Mouse (Mus musculus): ENCODE data around the gene Slc25a40.

The Slc25a40 gene

DNA sequence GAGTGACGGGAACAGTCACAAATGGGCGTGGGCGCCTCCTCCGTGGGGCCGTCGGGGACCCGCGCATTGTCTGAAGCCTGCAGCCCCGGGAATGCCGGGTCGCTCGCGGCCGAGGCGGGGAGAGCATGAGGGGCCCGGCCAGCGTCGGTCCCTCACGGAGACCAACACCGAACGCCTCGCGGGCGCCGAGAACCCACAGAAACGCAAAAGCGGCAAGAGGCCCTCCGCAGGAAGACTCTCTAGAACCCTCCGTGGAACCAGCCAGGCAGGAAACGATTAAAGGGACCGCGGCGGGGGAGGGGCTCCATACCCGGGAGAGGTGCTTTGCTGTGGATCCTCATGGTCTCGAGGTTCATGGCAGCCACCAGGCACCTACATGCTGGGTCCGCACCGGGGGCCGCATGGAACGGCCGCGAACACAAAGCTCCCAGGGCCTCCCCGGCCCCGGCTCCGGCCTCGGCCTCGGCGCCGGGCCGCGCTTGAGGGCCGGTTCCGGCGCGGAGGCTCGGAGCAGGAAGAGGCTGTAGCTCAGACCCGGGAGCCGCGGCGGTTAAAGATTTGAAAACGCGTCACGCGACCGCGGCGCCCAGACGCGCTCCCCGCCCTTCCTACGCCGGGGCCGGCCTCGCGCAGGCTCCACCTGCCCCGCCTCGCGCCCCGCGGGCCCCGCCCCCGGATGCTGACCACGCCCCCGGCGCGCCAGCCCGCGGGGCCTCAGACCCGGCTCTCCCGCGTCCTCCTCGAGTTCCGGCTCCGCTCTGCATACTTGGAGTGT is at the start of gene Slc25a40, which contains the start of gene Dbf4:
Gene Slc25a40 (plus strand): TSS at position 694 of the 775 bp plus-strand sequence.
Gene Dbf4 (minus strand): TSS at position 560 of the 775 bp plus-strand sequence.
- in situ Hi-C loops (cut with MboI, MseI), result loop anchor here (25.0 kb wide), 1 partner anchor 715 kb away; no protein-coding TSS in a partner anchor

DNA sequence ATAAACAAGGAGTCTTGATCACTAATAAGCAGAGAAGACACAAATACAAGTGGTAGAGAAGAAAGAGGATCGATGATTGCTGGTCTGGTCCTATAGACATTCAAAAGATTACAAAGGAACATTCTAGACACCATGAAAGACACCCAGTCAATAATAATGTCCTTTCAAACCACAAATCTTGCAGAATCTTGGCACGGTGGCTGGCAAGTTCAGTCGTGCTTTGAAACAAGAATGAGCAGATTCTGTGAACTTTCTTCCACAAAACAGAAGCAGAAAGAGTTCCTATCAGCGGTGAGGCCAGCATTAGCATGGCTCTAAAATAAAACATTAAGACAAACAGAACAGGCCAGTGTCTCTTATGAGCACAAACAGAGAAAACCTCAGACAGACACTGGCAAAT is 49.2 kb upstream of the Slc25a40 start:
- in situ Hi-C loops (cut with MboI, MseI), result no loop called here

DNA sequence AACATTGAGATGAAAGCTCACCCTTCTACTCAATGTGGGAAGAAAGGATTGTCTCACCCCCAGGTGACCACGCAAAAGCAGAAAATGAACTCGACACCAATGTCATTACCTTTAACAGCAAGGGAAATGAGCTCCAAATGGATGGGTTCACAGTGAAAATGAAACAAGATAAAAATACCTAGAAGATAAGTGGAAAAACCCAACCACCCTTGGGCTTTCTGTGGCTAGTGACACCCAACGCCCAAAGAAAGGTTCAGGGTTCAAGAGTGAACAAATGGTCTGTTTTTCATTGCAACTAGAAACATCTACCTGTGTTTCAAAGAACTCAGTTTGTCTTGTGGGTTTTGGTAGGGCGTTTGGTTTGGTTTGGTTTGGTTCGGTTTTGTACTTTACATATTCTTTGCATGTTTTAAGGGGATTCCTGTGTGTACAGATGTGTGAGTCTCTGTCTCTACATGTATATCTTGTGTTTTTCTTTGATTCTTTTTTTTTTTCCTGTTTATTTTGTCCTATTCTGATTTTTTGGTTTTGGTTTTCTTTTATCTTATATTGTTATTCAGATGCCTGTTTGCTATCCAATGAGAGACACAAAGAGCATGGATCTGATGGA is 48.2 kb upstream of the Slc25a40 start:
- in situ Hi-C loops (cut with MboI, MseI), result no loop called here

DNA sequence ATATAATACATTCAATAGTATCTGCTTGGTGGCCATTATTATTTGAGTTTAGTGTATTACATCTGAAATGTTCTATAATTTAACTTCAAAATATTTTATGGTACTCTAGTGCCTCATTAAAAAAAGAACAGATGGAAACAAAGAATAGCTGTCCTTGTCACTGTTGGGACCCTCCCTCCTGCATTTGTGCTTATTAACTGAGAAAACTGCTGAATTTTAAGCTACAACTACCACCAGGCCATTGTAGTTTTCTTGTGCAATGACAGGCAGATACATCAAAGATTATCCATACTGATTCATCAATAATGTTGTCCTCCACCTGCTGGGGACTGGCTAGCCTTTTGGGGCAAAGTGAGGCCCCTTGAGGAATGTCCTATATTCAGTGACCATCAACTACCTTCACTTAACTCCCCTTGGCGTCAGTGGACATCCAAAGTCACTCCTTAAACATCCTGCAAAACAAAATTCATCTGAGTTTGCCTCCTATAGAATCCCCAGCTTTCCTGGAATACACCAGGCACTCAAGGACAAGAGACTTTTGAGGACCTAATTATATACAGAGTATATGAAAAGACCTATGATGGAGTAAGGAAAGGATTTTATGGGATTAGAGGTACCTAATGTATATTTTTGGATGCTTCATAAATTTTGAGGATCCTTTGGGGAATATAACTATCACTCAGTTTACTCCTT is 28.6 kb upstream of the Slc25a40 start:
- in situ Hi-C loops (cut with MboI, MseI), result no loop called here

DNA sequence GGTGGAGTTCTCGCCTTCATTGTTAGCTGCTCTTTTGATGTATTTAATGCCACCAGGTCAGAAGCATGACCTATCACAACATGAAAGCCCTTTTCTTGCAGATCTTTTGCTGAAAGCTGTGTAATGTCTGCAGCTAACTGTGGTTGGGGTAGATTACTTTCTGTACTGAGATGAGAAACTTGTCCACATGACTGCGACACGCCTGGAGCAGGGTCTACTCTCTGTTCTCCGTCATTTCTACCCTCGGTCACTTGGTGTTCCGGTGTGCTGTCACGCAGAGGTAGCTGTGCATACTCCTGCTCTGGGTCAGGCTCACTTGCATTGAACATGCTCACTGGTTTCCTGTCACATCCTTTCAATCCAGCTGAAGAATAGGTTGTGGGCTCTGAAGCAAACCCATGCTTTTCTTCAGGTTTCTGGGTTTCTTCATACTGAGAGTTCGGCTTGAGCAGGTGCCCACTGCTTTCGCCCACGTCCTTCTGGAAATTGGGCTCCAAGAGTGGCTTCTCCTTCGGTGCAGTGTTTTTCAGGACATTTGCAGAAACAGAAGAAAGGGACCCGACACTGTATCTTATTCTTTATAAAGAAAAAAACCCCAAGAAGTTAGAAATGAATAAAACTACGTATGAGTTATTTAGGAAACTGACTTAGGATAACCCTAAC is 24.9 kb upstream of the Slc25a40 start:
- in situ Hi-C loops (cut with MboI, MseI), result no loop called here

DNA sequence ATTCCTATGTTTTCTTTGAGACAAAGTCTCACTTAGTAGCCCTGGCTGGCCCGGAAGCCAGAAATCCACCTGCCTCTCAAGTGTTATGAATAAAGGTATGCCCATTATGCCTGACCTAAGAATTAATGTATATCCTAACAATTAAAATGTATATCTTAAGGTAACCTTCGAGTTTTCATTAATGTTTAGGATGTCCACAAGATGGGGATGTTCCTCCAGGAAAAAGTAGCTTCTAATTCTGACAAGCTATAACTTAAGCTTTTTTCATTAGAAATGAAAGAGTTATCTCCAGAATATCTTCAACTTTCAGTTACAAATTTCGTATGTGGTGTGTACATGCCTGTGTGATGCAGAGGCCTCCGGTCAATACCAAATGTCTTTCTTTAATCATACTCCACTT is 13.9 kb upstream of the Slc25a40 start:
- in situ Hi-C loops (cut with MboI, MseI), result loop anchor here (25.0 kb wide), 1 partner anchor 729 kb away; no protein-coding TSS in a partner anchor

DNA sequence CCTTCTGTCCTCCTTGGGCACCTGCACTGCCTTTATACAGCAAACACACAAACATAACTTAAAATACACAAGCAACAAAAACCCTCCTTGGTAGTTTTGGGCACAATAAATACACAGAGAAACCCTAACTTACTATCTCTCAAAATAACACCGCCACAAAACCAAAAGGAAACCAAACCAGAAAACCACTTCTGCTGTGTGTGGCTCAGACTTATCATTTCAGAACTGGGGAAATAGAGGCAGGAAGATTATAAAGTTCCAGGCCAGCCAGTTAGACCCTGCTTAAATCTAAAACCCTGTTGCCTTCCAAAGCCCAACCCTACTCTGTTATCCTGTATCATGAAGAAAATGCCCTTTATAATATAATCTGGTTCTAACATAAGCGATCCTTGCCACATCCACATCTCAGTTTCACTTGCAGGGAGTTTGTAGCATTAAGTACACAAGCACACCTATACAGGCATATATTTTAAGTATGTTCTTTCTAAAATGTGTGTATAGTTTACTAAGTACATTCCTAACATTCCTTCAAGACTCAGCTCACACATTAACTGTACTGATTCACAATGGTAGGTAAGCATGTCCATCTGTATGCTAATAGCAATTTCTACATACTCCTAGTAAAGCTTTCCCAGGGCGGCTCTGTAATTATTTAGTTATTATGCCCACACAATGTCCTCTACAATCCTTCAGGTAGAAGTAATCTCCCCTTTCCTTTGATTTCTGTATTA is 5.8 kb upstream of the Slc25a40 start:
- in situ Hi-C loops (cut with MboI, MseI), result loop anchor here (25.0 kb wide), 1 partner anchor 720 kb away; no protein-coding TSS in a partner anchor

DNA sequence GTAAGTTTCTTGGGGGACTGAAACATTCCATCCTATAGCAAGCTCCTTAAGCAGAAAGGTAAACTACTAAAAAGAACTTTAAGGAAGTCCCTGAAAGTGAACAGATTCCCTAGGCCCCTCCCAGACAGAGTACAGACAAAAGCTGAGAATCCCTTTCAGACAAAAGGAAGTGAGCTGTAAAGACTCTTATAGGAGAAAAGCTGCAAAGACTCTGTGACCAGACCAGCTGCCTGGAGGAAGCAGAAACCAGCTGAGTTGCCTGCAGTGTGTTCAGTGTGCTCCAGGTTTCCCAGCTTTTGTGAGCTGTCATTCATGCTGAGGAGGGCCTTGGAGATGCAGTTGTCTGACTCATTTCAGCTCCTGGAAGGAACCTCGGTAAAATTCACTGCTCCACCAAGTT is 5.2 kb upstream of the Slc25a40 start:
- in situ Hi-C loops (cut with MboI, MseI), result loop anchor here (25.0 kb wide), 1 partner anchor 720 kb away; no protein-coding TSS in a partner anchor

DNA sequence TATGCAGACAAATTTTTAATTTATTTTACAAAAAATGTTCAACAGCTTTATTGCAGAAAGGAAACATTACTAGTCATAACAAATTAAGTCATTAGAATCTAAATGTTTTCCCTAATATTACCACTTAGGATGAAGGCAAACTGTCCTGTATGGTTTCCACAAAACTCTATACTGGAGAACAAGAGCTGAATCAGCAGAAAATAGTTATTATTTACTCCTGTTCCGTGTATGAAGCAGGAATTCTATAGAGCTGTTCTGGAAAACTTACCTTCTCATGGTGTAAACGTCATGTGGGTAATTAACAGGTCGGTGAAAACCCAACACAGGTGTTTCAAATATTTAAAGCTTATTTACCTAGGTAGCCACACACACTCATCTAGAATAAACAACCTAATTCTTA is 1.2 kb upstream of the Slc25a40 start:
- in situ Hi-C loops (cut with MboI, MseI), result loop anchor here (25.0 kb wide), 1 partner anchor 716 kb away; no protein-coding TSS in a partner anchor

DNA sequence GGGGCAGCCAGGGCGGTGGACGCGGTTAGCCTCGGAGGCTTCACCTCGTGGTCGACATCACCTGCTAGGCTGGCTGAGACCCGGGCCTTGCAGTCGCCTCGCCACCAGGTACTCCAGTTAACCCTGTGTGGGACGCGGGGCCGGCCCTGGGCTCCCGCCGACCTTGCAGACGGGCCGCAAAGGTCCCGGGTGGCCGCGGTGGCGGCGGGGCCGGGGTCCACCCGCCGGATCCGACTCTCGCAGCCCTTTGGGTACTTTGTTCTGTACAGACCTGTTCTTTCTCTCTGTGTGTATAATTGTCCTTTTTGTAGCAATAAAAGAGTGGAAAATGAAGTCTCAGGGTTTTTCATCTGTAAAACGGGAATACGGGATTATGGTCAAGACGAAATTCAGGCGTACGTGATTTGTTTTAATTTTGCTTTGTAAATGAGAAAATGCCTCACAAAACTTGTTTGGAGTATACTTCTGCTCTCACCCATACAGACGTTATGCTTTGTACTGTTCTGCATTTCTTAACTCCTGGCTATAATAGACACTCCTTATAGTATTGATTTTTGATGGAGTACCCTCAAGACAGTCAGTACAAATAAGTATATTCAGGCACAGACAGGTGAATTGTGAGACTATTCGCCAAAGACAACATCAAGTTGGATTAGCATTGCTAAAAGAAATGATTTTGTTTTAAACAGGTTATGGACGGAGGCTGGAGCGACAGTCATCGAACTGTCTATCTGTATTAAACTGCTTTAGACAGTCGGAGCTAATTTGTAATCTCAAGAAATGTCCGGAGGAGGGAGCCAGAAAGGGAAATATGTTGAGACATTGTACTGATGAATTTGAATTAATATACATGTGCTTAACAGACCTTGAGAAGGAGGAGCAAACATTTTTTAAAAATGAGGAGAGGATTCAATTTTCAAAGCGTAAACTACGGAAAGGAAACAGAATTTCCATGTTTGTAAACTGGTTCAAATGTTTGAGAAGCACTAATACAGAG is 580 bp downstream of the Slc25a40 start:
- in situ Hi-C loops (cut with MboI, MseI), result loop anchor here (25.0 kb wide), 1 partner anchor 714 kb away; no protein-coding TSS in a partner anchor

DNA sequence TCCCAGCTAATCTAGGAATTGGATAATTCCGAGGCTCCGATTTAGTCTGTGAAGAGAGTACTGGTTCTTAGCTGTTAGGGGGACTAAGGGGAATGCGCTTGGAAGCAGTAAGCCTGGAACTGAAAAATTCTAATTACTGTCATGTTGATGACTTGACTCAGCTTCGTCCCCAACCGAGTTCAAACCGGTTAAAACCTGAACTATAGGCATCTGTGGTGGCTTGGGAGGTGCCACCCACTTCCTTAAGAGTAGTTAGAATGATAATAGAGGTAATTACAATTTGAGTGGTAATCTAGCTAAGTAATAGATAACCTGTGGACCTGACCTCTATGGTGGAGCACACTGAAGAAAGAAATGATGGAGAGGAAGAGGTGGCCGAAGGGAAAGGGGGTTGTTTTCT is 1.5 kb downstream of the Slc25a40 start:
- in situ Hi-C loops (cut with MboI, MseI), result loop anchor here (25.0 kb wide), 1 partner anchor 713 kb away; no protein-coding TSS in a partner anchor

DNA sequence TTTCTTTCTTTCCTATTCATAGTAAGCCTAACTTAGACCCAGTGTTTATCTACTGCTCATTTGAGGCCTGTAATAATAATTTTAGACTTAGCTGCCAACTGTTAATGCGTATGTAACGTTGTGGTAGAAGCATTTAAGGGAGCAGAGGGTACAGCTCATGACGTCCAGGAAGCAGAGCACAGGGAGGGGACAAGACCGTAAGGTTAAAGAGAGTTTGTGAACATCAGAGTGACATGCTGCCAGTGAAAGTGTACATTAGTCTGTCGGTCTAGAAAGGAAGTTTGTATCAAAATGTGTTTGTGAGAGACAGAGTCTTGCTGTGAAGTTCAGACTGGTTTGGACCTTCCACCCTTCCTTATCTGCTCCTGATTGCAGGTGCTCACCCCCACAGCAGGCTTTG is 3.2 kb downstream of the Slc25a40 start:
- in situ Hi-C loops (cut with MboI, MseI), result no loop called here

DNA sequence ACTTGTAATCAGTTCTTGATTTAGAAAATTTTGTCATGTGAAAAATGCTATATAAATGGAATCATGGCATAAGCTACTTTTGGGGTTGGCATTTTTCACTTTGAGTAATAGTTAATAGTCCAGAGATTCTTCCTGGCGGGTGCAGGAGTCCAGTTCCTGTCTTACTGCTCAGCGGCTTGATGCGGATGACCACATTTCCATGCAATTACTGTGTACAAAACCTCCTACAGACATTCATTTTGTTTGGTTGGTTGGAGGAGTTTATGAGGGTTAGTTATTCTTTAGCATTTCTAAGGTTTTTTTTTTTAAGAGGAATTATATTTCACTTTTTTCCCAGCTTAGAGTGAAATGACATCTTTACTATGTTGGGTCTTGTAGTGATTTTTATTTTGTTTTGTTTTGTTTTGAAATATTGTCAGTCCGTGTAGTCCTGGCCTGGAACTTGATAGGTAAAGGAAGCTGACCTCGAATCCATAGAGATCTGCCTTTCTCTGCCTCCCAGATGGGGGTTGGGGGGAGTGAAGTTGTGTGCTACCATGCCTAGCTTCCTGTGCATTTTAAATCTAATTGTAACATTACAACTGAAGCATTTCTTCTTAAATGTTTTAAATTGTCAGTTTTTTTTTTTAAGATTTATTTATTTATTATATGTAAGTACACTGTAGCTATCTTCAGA is 15.0 kb downstream of the Slc25a40 start:
- in situ Hi-C loops (cut with MboI, MseI), result no loop called here

DNA sequence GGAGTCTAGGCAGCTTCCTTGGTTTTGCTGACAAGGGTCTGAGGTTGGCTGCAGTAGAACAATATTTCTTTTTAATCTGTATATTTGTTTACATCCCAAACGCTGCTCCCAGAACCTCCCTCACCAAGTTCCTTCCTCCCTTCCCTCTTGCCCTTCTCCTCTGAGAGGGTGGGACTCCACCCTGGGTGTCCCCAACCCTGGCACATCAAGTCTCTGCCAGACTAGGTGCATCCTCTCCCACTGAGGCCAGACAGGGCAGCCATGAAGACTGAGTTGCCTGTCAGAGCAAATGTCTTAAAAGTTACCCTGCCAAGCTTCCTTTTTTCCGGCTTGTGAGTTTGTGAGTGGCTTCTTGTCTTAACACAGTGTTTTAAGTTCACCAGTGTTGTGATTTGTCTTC is 16.4 kb downstream of the Slc25a40 start:
- in situ Hi-C loops (cut with MboI, MseI), result no loop called here

DNA sequence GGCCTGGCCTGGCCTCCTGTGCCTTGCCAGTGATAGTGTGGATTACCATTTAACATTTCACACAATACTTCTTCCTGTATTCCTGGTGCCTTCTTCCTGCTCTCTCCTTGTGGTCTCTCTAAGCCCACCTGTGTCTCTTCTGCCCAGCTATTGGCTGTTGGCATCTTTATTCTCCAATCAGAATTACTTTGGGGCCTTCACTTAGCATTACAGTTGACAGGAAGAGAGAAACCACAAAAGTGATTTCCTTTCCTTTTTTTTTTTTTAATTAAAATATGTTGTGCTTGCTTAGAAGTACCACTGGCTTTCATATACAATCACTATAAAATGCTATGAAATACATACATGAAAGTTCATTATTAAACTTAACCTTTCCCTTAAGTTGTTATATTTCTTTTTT is 32.9 kb downstream of the Slc25a40 start:
- in situ Hi-C loops (cut with MboI, MseI), result no loop called here

DNA sequence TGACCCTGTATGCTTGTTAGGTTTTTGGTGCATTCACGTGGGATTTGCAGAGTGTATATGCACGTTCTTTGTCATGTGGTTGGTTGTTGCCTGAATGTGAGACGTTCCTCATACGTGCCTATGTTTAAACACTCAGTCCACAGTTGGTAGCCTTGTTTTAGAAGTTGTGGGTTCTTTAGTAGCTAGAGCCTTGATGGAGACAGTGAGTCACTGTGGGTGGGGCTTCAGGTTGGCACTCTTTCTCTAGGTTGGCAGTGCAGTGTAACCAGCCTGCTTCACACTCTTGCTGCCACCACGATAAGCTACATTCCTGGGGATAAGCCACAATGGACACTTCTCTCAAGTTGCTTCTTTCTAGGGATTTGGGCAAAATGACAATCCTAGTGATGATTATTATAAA is 33.9 kb downstream of the Slc25a40 start:
- in situ Hi-C loops (cut with MboI, MseI), result no loop called here

DNA sequence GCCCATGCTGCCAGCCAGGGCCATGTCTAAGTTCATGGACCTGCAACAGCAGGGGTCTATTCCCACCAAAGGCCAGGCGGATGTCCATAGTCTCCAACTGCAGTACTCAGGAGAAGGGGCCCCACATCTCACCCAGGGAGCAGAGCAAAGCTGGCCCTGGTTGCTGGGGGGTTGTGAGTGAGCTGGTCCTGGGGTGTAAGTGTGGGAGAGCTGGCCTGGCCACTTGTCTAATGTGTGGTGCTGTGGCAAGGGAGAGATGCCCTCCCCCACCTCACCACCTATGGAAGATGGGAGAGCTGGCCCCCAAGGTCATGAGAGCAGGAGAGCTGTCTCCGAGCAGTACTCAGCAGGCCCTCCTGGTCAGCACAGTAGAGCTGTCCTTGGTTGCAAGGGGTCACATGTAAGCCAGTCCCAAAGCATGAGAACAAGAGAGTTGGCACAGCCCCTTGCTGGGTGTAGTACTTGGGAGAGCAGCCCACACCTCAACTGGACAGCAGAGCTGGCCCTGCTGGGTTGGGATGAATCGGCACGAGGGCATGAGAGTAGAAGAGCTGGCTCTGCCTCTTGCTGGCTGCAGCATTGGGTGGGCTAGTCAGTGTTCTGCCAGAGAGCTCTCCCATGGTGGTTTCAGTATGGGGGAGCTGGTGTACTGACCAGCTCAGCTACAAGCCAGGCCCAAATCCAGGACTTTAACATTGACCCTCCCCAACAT is 65.5 kb downstream of the Slc25a40 start:
- in situ Hi-C loops (cut with MboI, MseI), result loop anchor here (5.0 kb wide), 1 partner anchor 354 kb away; no protein-coding TSS in a partner anchor

DNA sequence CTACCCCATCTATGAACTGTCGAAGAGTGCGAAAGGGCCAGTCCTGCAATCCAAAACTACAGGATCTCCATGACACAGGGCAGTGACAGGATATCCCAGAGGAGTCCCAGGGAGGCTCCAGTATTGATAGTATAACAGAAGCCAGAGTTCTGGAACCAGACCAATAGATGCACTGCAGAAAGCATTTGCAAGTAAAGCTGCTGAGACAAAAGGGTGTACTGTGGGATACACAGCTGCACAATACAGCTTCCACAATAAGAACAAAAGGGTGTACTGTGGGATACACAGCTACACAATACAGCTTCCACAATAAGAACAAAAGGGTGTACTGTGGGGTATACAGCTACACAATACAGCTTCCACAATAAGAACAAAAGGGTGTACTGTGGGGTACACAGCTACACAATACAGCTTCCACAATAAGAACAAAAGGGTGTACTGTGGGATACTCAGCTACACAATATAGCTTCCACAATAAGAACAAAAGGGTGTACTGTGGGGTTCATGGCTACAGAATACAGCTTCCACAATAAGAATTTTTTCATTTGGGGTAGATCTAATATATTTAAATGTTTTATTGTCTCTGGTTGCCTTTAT is 66.1 kb downstream of the Slc25a40 start:
- in situ Hi-C loops (cut with MboI, MseI), result loop anchor here (5.0 kb wide), 1 partner anchor 354 kb away; no protein-coding TSS in a partner anchor
